Mouse (Mus musculus): ENCODE results near the gene Olfr853.

The Olfr853 gene

DNA sequence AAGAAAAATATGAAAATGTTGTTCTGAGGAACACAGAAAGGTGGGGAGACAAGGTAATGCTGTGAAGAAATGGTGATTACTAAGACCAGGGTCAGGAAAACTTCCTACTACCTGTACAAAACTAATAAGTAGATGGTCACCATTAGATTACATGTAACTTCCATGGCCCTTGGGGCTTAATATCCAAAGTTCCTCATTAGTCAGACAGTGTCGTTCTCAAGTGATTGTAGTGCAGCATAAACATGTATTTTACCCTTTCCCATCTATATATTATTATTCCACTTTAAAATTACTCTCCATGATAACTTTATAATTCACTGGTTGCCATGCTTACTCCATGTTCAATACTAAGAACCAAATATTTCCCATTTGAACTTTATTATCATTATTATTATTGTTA, at the start of gene Olfr853:
Olfr853 (minus strand) TSS at position 101 of the 400 bp plus-strand sequence.
- no peak for DNase-seq (ENCODE audit: extremely low spot score)

DNA sequence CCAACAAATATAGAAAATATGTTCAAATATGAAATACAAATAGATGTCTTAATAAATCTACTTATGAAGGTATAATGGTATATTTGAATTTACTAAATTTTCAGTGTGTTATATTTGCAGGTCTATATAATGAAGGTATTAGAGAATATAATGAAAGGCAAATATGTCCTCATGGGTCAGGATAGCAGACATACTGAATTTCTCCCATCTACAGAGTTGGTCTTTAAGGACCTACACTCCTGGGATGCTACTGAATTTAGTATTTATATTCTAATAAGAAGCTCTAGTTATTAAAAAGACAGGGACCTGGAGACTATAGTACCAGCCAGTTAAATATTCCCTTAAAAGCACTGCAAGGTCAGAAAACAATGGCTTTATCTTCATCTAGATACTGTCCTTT, 41.4 kb upstream of the Olfr853 start, which contains the start of gene Olfr855:
Olfr855 (plus strand) TSS at position 301 of the 400 bp plus-strand sequence.
- DNase-seq (ENCODE audit: extremely low spot score), result no peak

DNA sequence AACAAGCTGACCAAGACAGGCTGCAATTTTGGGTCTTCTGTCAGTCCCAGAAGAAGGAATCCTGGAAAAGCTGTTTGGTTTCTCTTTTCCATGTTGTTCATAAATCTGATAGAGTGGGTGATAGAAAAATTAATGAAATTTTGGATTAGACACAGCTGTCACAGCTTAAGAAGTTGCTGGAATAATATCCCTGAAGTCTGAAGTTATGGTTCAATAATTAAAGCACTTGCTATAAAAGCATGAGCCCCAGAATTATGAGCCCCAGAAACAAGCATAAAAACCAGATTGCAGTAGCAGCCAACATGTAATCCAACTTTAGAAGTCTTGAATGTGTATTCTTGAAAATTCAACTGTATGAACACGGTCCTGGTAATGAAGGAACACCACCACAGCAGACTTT, 26.4 kb upstream of the Olfr853 start, which contains the start of gene Olfr854:
Olfr854 (minus strand) TSS at position 101 of the 400 bp plus-strand sequence.
- DNase-seq (ENCODE audit: extremely low spot score), result no peak

DNA sequence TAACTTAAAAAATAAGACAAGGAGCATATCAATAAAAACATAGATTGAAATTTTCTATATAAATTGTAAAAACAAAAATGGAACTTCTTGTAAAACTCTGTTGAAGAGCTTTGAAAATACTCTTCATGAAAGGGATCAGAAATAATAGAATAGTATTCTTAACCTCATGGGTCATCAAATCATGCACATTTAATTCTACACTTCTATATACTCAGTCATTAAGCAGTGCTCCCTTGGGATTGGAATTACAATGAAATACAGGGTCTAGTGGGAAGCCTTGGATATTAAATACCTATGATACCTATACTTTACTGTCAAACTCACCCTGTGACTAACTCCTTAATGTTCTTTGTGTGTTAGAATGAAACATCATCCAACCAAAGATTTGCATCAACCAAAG, 47.9 kb downstream of the Olfr853 start, which contains the start of gene Olfr851:
Olfr851 (plus strand) TSS at position 301 of the 400 bp plus-strand sequence.
- no peak for DNase-seq (ENCODE audit: extremely low spot score)
